Mouse (Mus musculus) midbrain, embryonic 14.5 days (tissue): Measurements from ENCODE around the gene Gm9844. TPM values are rescaled to one million over a fixed set of nuclear protein-coding genes. Genes with fewer than 3 reads are reported as not detected.
"Not testable (repeated sequence)": the region's sequence is repeated elsewhere in the genome, so short reads cannot be mapped to it uniquely, and the experiment has no call there.

Experiments used
- ATAC-seq: fragments of 200-750 bp; cut with Nextera tagmentation; 2 replicates; pipeline ENCODE4 v1.8.0; 2017; ENCODE audit warnings: moderate number of reproducible peaks, moderate library complexity; ENCODE audit not compliant: low FRiP score, low TSS enrichment
- DNase-seq: peaks from one replicate; pipeline ENCODE4 v3.0.0-alpha.2; 2015
- H3K27ac ChIP-seq: fragments of 300-500 bp; sonication (generic); replicated peaks from 2 replicates; pipeline ENCODE4 v1.5.1; 2014; ENCODE audit warnings: mild to moderate bottlenecking, low read depth, low read length, moderate library complexity
- H3K27me3 ChIP-seq: fragments of 300-500 bp; sonication (generic); 2 replicates; pipeline ENCODE4 v1.6.1; 2014; ENCODE audit warnings: low read length, control low read depth, mixed read lengths; ENCODE audit not compliant: control insufficient read depth, insufficient read depth
- H3K36me3 ChIP-seq: fragments of 300-500 bp; sonication (generic); 2 replicates; pipeline ENCODE4 v1.6.1; 2014; ENCODE audit warnings: low read length, control low read depth; ENCODE audit not compliant: control insufficient read depth, insufficient read depth
- H3K4me1 ChIP-seq: fragments of 300-500 bp; sonication (generic); 2 replicates; pipeline ENCODE4 v1.6.1; 2014; ENCODE audit warnings: mild to moderate bottlenecking, antibody characterized with exemption, low read length, control low read depth; ENCODE audit not compliant: control insufficient read depth, insufficient read depth
- H3K4me2 ChIP-seq: fragments of 300-500 bp; sonication (generic); 2 replicates; pipeline ENCODE4 v1.6.1; 2014; ENCODE audit warnings: mild to moderate bottlenecking, low read length, moderate library complexity
- H3K4me3 ChIP-seq: fragments of 300-500 bp; sonication (generic); replicated peaks from 2 replicates; pipeline ENCODE4 v1.5.1; 2014; ENCODE audit warnings: low read depth, low read length
- H3K9ac ChIP-seq: fragments of 300-500 bp; sonication (generic); replicated peaks from 2 replicates; pipeline ENCODE4 v1.6.1; 2014; ENCODE audit warnings: mild to moderate bottlenecking, low read length, moderate library complexity
- H3K9me3 ChIP-seq: fragments of 300-500 bp; sonication (generic); 2 replicates; pipeline ENCODE4 v1.6.1; 2016; ENCODE audit warnings: low read length, control low read depth, mixed read lengths; ENCODE audit not compliant: control insufficient read depth
- WGBS: fragments of 180-500 bp; shearing (Covaris S2); extraction: QIAGEN DNeasy Blood & Tissue Kit; methylation state at CpG from one replicate; pipeline ENCODE4 v1.1.7; 2014; 5-methylcytosine and 5-hydroxymethylcytosine counted together
- polyA plus RNA-seq: library from polyadenylated mRNA; unstranded; fragments of >200 nt; fragmentation: Nextera tagmentation; extraction: Ambion mirVana; gene quantifications from 2 replicates; pipeline ENCODE4 v1.2.1, GENCODE M21; 2014

Gm9844 gene
- 36.2 and 58.3 TPM in 2 replicates for polyA plus RNA-seq

DNA sequence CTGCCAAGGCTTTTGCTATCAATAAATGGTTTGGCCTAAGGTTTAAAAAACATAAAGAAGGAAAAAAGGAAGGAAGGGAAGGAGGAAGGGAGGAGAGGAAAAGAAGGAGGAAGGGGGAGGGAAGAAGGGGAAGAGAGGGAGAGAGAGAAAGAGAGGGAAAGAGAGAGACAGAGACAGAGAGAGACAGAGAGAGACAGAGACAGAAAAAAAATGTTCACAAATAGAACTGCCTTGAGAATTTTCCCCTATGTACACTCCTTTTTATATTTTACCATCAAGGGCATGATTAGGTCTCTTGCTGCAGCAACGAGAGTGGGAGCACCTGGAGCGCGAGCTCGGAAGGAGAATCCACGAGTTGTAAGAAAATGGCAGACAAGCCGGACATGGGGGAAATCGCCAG lies at the start of gene Gm9844:
TSS of gene Gm9844 (plus strand) at position 301 of the 400 bp plus-strand sequence.
- DNase-seq, result no peak
- no peaks in the 10 kb centered on the region for H3K4me1 ChIP-seq

DNA sequence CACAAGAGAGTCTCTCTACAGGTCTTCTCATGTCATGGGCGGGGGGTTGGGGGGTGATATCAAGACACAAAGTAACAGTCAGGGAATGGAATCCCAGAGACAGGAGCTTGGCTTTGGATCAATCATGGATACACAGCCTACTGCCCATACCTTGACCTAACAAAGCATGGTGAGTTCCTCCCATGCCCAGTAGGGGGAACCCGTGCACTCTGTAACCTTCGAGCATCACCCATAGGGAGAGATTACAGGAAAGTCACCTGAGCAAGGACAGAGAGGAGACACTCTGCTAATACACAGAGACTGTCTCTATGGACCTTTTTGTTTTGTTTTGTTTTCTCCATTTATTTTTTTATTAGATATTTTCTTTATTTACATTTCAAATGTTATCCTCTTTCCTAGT lies 44.5 kb upstream of the Gm9844 start:
- no peak overlapping the region for H3K4me3 ChIP-seq
- no peaks in the 10 kb centered on the region for H3K36me3 ChIP-seq
- 5% methylated on average over 3 of the region's 3 CpGs for WGBS
- H3K4me2 ChIP-seq, result no peak overlapping the region
- peak; percentile 83 for DNase-seq
- H3K9me3 ChIP-seq, result no peaks in the 10 kb centered on the region
- H3K9ac ChIP-seq, result no peak overlapping the region
- H3K27ac ChIP-seq, result no peak overlapping the region
- ATAC-seq, result peak; percentile 66
- H3K27me3 ChIP-seq, result no peaks in the 10 kb centered on the region
- H3K4me1 ChIP-seq, result no peaks in the 10 kb centered on the region

More for the DNA sequence above, at the start of gene Gm9844:
- Histone ChIP-seq H3K36me3 (no peaks in the 10 kb centered on the region), H3K4me2 (no peak within 1 kb of the TSS), H3K27me3 (no peaks in the 10 kb centered on the region), H3K27ac (no peak within 1 kb of the TSS), H3K9ac (no peak within 1 kb of the TSS), H3K4me3 (no peak within 1 kb of the TSS), H3K9me3 (no peaks in the 10 kb centered on the region)
- WGBS, result 91% methylated on average over 7 of the region's 7 CpGs
- ATAC-seq, result no peak

DNA sequence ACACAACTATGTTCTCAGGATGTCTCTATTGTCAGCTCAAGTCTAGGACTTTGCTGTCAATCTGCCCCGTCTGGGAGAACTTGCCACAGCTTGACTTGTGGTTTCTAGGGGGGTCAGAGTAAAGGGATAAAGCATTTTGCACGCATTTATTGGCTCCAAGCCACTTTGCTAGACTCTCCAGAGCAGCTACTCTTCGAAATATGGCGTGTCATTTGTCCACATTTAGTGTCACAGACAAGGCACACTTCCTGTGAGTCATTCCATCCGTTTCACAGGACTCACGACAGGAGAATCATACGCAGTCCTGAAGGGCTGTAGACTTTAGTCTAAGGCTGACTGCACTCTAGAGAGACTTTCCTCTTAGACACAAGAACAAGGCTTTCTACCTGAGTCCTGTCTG lies 37.6 kb upstream of the Gm9844 start:
- Histone ChIP-seq H3K4me2 (no peak overlapping the region), H3K4me1 (no peaks in the 10 kb centered on the region), H3K9ac (no peak overlapping the region), H3K27me3 (no peaks in the 10 kb centered on the region), H3K27ac (no peak overlapping the region), H3K4me3 (no peak overlapping the region), H3K36me3 (no peaks in the 10 kb centered on the region), H3K9me3 (no peaks in the 10 kb centered on the region)
- WGBS, result 72% methylated on average over 7 of the region's 7 CpGs
- DNase-seq (no peak), ATAC-seq (no peak)

GRCm38 (mm10) chr7:24827181-24827580 lies 34.8 kb upstream of the Gm9844 start:
- H3K27me3 ChIP-seq, result no peaks in the 10 kb centered on the region
- H3K9ac ChIP-seq, result no peak overlapping the region
- H3K9me3 ChIP-seq, result no peaks in the 10 kb centered on the region
- H3K27ac ChIP-seq, result no peak overlapping the region
- no peaks in the 10 kb centered on the region for H3K4me1 ChIP-seq
- WGBS, result 92% methylated on average over 4 of the region's 4 CpGs
- H3K36me3 ChIP-seq, result no peaks in the 10 kb centered on the region
- H3K4me2 ChIP-seq, result no peak overlapping the region
- ATAC-seq (no peak), DNase-seq (no peak)
- no peak overlapping the region for H3K4me3 ChIP-seq

- H3K27me3 ChIP-seq, H3K36me3 ChIP-seq, H3K9ac ChIP-seq, DNase-seq, H3K4me1 ChIP-seq, H3K9me3 ChIP-seq, H3K4me2 ChIP-seq, H3K4me3 ChIP-seq, H3K27ac ChIP-seq, ATAC-seq: not testable (repeated sequence)
- 56% methylated on average over 11 of the region's 13 CpGs for WGBS
Measured at GRCm38 (mm10) chr7:24838732-24839409, 23.1 kb upstream of the Gm9844 start.

- no peaks in the 10 kb centered on the region for H3K4me1 ChIP-seq
- H3K9me3 ChIP-seq, result no peaks in the 10 kb centered on the region
- H3K9ac ChIP-seq, result no peak overlapping the region
- no peak overlapping the region for H3K27ac ChIP-seq
- H3K4me3 ChIP-seq, result no peak overlapping the region
- 81% methylated on average over 8 of the region's 8 CpGs for WGBS
- no peak for DNase-seq
- H3K27me3 ChIP-seq, result no peaks in the 10 kb centered on the region
- ATAC-seq, result no peak
- H3K4me2 ChIP-seq, result no peak overlapping the region
- no peaks in the 10 kb centered on the region for H3K36me3 ChIP-seq
Measured at GRCm38 (mm10) chr7:24839410-24839808, 22.6 kb upstream of the Gm9844 start.

DNA sequence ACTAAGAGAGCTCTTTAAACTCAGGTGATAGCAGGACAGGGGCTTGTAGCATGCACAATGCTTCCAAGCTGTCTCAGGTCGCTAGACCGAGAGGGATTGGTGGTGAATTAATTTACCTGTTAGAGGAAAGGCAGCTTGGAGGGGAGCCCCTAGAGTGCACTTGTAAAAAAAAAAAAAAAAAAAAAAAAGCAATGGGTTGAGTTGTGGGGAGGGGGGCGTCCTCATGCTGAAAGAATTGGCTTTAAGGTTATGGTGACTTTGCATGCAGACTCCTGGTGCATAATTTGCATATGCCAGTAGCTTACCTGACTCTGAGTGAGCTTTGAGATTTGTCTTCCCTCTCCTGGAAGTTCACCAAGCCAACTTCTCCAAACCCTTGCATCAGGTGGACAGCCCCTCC lies 21.7 kb upstream of the Gm9844 start:
- no peak overlapping the region for H3K4me3 ChIP-seq
- H3K36me3 ChIP-seq, result no peaks in the 10 kb centered on the region
- no peak overlapping the region for H3K9ac ChIP-seq
- no peaks in the 10 kb centered on the region for H3K9me3 ChIP-seq
- WGBS, result 59% methylated on average over 3 of the region's 3 CpGs
- H3K27ac ChIP-seq, result no peak overlapping the region
- no peaks in the 10 kb centered on the region for H3K27me3 ChIP-seq
- no peak for DNase-seq
- ATAC-seq, result no peak
- H3K4me1 ChIP-seq, result no peaks in the 10 kb centered on the region
- H3K4me2 ChIP-seq, result no peak overlapping the region

GRCm38 (mm10) chr7:24841009-24841408 lies 21.0 kb upstream of the Gm9844 start:
- WGBS, result 74% methylated on average over 4 of the region's 4 CpGs
- ATAC-seq (no peak), DNase-seq (no peak)
- Histone ChIP-seq H3K36me3 (no peaks in the 10 kb centered on the region), H3K4me3 (no peak overlapping the region), H3K9me3 (no peaks in the 10 kb centered on the region), H3K4me1 (no peaks in the 10 kb centered on the region), H3K27ac (no peak overlapping the region), H3K27me3 (no peaks in the 10 kb centered on the region), H3K4me2 (no peak overlapping the region), H3K9ac (no peak overlapping the region)

DNA sequence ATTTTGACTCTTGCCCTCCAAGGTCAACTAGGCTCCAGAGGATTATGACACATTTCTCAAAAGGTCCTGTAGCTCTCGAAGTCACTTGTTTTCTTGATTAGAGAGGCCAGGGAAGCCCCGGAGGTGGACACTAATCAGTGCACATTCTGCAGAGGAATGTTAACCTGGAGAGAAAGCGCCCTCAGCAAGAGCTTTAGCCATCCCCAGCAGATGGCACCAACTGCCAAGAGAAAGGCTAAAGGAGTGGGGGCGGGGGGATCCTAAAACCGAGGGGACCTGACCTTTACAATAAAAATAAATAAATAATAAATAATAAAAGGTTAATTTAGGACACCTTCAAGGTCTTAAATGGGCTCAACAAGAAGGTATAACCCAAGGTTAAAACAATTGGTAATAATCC lies 17.9 kb upstream of the Gm9844 start:
- H3K36me3 ChIP-seq, result no peaks in the 10 kb centered on the region
- ATAC-seq, result no peak
- no peaks in the 10 kb centered on the region for H3K9me3 ChIP-seq
- H3K27me3 ChIP-seq, result no peaks in the 10 kb centered on the region
- WGBS, result 42% methylated on average over 5 of the region's 5 CpGs
- no peak overlapping the region for H3K4me2 ChIP-seq
- H3K27ac ChIP-seq, result no peak overlapping the region
- DNase-seq, result no peak
- H3K4me3 ChIP-seq, result no peak overlapping the region
- no peak overlapping the region for H3K9ac ChIP-seq
- no peaks in the 10 kb centered on the region for H3K4me1 ChIP-seq
